Comparison of ENCODE assay signal across 11 mouse cellular contexts in the genomic region with DNA sequence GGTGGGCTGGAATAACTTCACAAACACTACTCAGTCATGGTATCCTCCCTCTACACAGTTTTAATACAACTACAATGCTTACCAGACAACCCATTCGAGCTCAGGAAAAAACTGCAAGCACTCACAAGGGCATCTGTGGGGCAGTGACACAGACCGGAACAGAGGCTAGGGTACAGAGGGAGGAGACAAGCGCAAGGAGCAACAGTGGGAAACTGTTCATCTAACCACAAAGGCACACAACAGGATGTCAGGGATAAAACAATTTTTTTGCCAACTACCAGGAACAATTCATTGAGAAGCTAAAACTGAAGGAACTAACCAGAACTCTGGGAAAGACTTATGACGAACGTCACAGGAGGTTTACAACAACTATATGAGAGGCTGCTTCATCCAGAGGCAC. TPM values are rescaled to one million over a fixed set of nuclear protein-coding genes. Genes with fewer than 3 reads are reported as not detected.
A peak's percentile ranks its signal among the peaks of the same experiment; 100 is the strongest.
DNase-seq lines count a peak whose midpoint lies in the region; ATAC-seq lines count a peak whose summit lies in the region.
"Had no signal": no experiment of that assay in that cellular context is flagged by ENCODE, and none has a peak within 500 bp of the region (broad histone marks: within the 10 kb centered on the region; RNA-seq: fewer than 3 reads in every experiment).

No protein-coding gene starts in this region.

- peak; percentile 34 to 52 for DNase-seq in adrenal gland, adult (ENCODE audit: inconsistent age in 2 of 2, low spot score in 1 of 2)
- DNase-seq in adrenal gland, adult 18-20 months (ENCODE audit: low spot score in 2 of 2), result no peak
- peak; percentile 74 for DNase-seq in brain, adult 2 months (ENCODE audit: low read depth, low spot score)
- no peak for DNase-seq in urinary bladder, postnatal 25 days (ENCODE audit: low spot score)
- DNase-seq in frontal cortex, postnatal 14 days (ENCODE audit: low spot score in 2 of 2), result no peak
- DNase-seq: gastrocnemius, postnatal 36 days had no signal

- no peaks in the 10 kb centered on the region for H3K9me3 ChIP-seq in hindbrain, embryonic 16.5 days (ENCODE audit: control insufficient read depth, low read length)
- H3K9me3 ChIP-seq in hindbrain, embryonic 13.5 days, result no peaks in the 10 kb centered on the region
- no peaks in the 10 kb centered on the region for H3K9me3 ChIP-seq in liver, embryonic 15.5 days (replicated peaks)
- H3K9me3 ChIP-seq: embryonic facial prominence, embryonic 13.5 days had no signal

- 70% methylated on average over 5 of the region's 5 CpGs for WGBS in hindbrain, embryonic 16.5 days
- WGBS in hindbrain, embryonic 13.5 days, result 76% methylated on average over 5 of the region's 5 CpGs
- 20% methylated on average over 5 of the region's 5 CpGs for WGBS in liver, embryonic 15.5 days (ENCODE audit: insufficient replicate concordance)

- H3K36me3 ChIP-seq in hindbrain, embryonic 16.5 days (ENCODE audit: control insufficient read depth, insufficient read depth, low read length), result no peaks in the 10 kb centered on the region
- no peaks in the 10 kb centered on the region for H3K36me3 ChIP-seq in hindbrain, embryonic 13.5 days
- H3K36me3 ChIP-seq in liver, embryonic 15.5 days (replicated peaks), result no peaks in the 10 kb centered on the region

- no peak for ATAC-seq in hindbrain, embryonic 16.5 days
- ATAC-seq in hindbrain, embryonic 13.5 days (ENCODE audit: low FRiP score), result no peak
- ATAC-seq in liver, embryonic 15.5 days (ENCODE audit: insufficient read depth), result 0 out of 2 replicates have a peak, but pooled peaks have one; percentile 28

- no peak overlapping the region for H3K4me2 ChIP-seq in hindbrain, embryonic 16.5 days (ENCODE audit: low read length)
- H3K4me2 ChIP-seq in hindbrain, embryonic 13.5 days, result no peak overlapping the region
- H3K4me2 ChIP-seq in liver, embryonic 15.5 days, result no peak overlapping the region
- H3K4me2 ChIP-seq: embryonic facial prominence, embryonic 13.5 days had no signal

- H3K4me1 ChIP-seq in hindbrain, embryonic 16.5 days (ENCODE audit: control insufficient read depth, insufficient read depth, low read depth, low read length), result 0 out of 2 replicates have a peak, but pooled peaks cover 2% of the 10 kb centered on the region
- 0 out of 2 replicates have a peak, but pooled peaks cover 4% of the 10 kb centered on the region for H3K4me1 ChIP-seq in hindbrain, embryonic 13.5 days (replicated peaks)
- H3K4me1 ChIP-seq in liver, embryonic 15.5 days (replicated peaks), result peaks cover 34% of the 10 kb centered on the region

- H3K9ac ChIP-seq in hindbrain, embryonic 16.5 days (ENCODE audit: low read depth, low read length), result no peak overlapping the region
- H3K9ac ChIP-seq in hindbrain, embryonic 13.5 days, result no peak overlapping the region
- H3K9ac ChIP-seq in liver, embryonic 15.5 days, result no peak overlapping the region
- H3K9ac ChIP-seq: embryonic facial prominence, embryonic 13.5 days had no signal

- H3K27ac ChIP-seq in hindbrain, embryonic 16.5 days (ENCODE audit: low read depth, low read length), result peak overlapping the region; percentile 56; the same call in 1 of the 2 replicates
- H3K27ac ChIP-seq in hindbrain, embryonic 13.5 days, result no peak overlapping the region
- no peak overlapping the region for H3K27ac ChIP-seq in liver, embryonic 15.5 days (replicated peaks)
- H3K27ac ChIP-seq: embryonic facial prominence, embryonic 13.5 days had no signal

- no peaks in the 10 kb centered on the region for H3K27me3 ChIP-seq in hindbrain, embryonic 16.5 days (replicated peaks; ENCODE audit: control insufficient read depth, insufficient read depth, low read length)
- H3K27me3 ChIP-seq in hindbrain, embryonic 13.5 days, result no peaks in the 10 kb centered on the region
- H3K27me3 ChIP-seq in liver, embryonic 15.5 days, result no peaks in the 10 kb centered on the region
- H3K27me3 ChIP-seq: embryonic facial prominence, embryonic 13.5 days had no signal

- H3K4me3 ChIP-seq in hindbrain, embryonic 16.5 days (ENCODE audit: low read length), result no peak overlapping the region
- H3K4me3 ChIP-seq in hindbrain, embryonic 13.5 days, result no peak overlapping the region
- no peak overlapping the region for H3K4me3 ChIP-seq in liver, embryonic 15.5 days (replicated peaks)
- H3K4me3 ChIP-seq: embryonic facial prominence, embryonic 13.5 days had no signal

RNA-seq across cellular contexts. Expression of gene Usp54, which starts 22.7 kb away (rescaled TPM):
- total RNA-seq in adrenal gland, adult 18-20 months (2021), result 10 to 100 TPM; 11.2 to 14.5 TPM
- polyA plus RNA-seq in hindbrain, embryonic 16.5 days (2015; fragmentation: Nextera tagmentation; extraction: Ambion mirVana), result 8.7 and 10.6 TPM in 2 replicates
- polyA plus RNA-seq in hindbrain, embryonic 13.5 days (2015; fragmentation: Nextera tagmentation; extraction: Ambion mirVana), result 9.3 and 12.1 TPM in 2 replicates
- 0.77 and 0.78 TPM in 2 replicates for polyA plus RNA-seq in liver, embryonic 15.5 days (2015; fragmentation: Nextera tagmentation; extraction: Ambion mirVana)

RNA-seq across cellular contexts. Expression of gene Myoz1, which starts 38.1 kb away (rescaled TPM):
- 1 to 10 TPM in 1 of 2 experiments, not detected in 1; 1.8 TPM for total RNA-seq in adrenal gland, adult 18-20 months (2021)
- 0.15 and 3.7 TPM in 2 replicates for polyA plus RNA-seq in hindbrain, embryonic 16.5 days (2015; fragmentation: Nextera tagmentation; extraction: Ambion mirVana)
- 0.30 TPM in 1 of 2 replicates, not detected in the other for polyA plus RNA-seq in hindbrain, embryonic 13.5 days (2015; fragmentation: Nextera tagmentation; extraction: Ambion mirVana)
- 2.8 and 4.4 TPM in 2 replicates for polyA plus RNA-seq in liver, embryonic 15.5 days (2015; fragmentation: Nextera tagmentation; extraction: Ambion mirVana)
- total RNA-seq: left cerebral cortex, postnatal 14 days had no signal

RNA-seq across cellular contexts. Expression of gene Synpo2l, which starts 49.9 kb away (rescaled TPM):
- total RNA-seq in adrenal gland, adult 18-20 months (2021), result under 1 TPM; 0.20 to 0.67 TPM
- 0.23 and 1.6 TPM in 2 replicates for polyA plus RNA-seq in hindbrain, embryonic 16.5 days (2015; fragmentation: Nextera tagmentation; extraction: Ambion mirVana)
- 0.23 and 0.30 TPM in 2 replicates for polyA plus RNA-seq in hindbrain, embryonic 13.5 days (2015; fragmentation: Nextera tagmentation; extraction: Ambion mirVana)
- 0.68 and 1.3 TPM in 2 replicates for polyA plus RNA-seq in liver, embryonic 15.5 days (2015; fragmentation: Nextera tagmentation; extraction: Ambion mirVana)

RNA-seq across cellular contexts. Expression of gene Sec24c, which starts 55.9 kb away (rescaled TPM):
- total RNA-seq in adrenal gland, adult 18-20 months (2021), result 100 to 1,000 TPM; 120 to 132 TPM
- polyA plus RNA-seq in hindbrain, embryonic 16.5 days (2015; fragmentation: Nextera tagmentation; extraction: Ambion mirVana), result 80.6 and 103 TPM in 2 replicates
- polyA plus RNA-seq in hindbrain, embryonic 13.5 days (2015; fragmentation: Nextera tagmentation; extraction: Ambion mirVana), result 89.8 and 90.0 TPM in 2 replicates
- 35.3 and 40.6 TPM in 2 replicates for polyA plus RNA-seq in liver, embryonic 15.5 days (2015; fragmentation: Nextera tagmentation; extraction: Ambion mirVana)

Comparison
In these comparisons a context has a peak if more than half of its experiments do, and no peak if none do; other contexts are left out.
1. DNase-seq: peak in adrenal gland, adult (2 of 2) and brain, adult 2 months (single experiment); none in adrenal gland, adult 18-20 months (0 of 2), urinary bladder, postnatal 25 days (single experiment) and frontal cortex, postnatal 14 days (0 of 2).